Comparison of ENCODE assay signal across 12 mouse cellular contexts in genomic region chr8:72758310-72758709, GRCm38 (mm10). TPM values are rescaled to one million over a fixed set of nuclear protein-coding genes. Genes with fewer than 3 reads are reported as not detected.
A peak's percentile ranks its signal among the peaks of the same experiment; 100 is the strongest.
DNase-seq lines count a peak whose midpoint lies in the region; ATAC-seq lines count a peak whose summit lies in the region.
"Had no signal": no experiment of that assay in that cellular context is flagged by ENCODE, and none has a peak within 500 bp of the region (broad histone marks: within the 10 kb centered on the region; RNA-seq: fewer than 3 reads in every experiment).

No protein-coding gene starts in this region.

- peaks cover 65% of the 10 kb centered on the region for H3K36me3 ChIP-seq in limb, embryonic 10.5 days

- no peaks in the 10 kb centered on the region for H3K27me3 ChIP-seq in limb, embryonic 10.5 days (ENCODE audit: low read depth, poor library complexity, severe bottlenecking)
- H3K27me3 ChIP-seq: heart, embryonic 13.5 days; stomach, embryonic 15.5 days had no signal

- peaks cover 9% of the 10 kb centered on the region; the same call in 1 of the 2 replicates for H3K4me1 ChIP-seq in limb, embryonic 10.5 days
- H3K4me1 ChIP-seq: stomach, embryonic 15.5 days had no signal

- no peak overlapping the region for H3K27ac ChIP-seq in limb, embryonic 10.5 days
- H3K27ac ChIP-seq: heart, embryonic 13.5 days; stomach, embryonic 15.5 days had no signal

- peak; percentile 1 to 3 for DNase-seq in frontal cortex, postnatal 10 days (ENCODE audit: low spot score in 2 of 2)
- peak; percentile 1 for DNase-seq in layer of hippocampus, adult 11-12 months (ENCODE audit: low spot score)
- no peak for DNase-seq in layer of hippocampus, adult 9-10 months (ENCODE audit: low spot score)
- DNase-seq in right cerebral cortex, adult 2 months (ENCODE audit: low spot score in 2 of 2), result peak; percentile 1 to 2
- DNase-seq in right cerebral cortex, postnatal 36 days (ENCODE audit: low spot score in 2 of 2), result no peak
- peak; percentile 11 for DNase-seq in limb, embryonic 10.5 days (ENCODE audit: low spot score)
- no peak for DNase-seq in cerebellum, postnatal 10 days
- DNase-seq: layer of hippocampus, adult 9-11 months had no signal

- H3K4me3 ChIP-seq in limb, embryonic 10.5 days, result no peak overlapping the region
- H3K4me3 ChIP-seq: heart, embryonic 13.5 days; myocyte; stomach, embryonic 15.5 days had no signal

- ATAC-seq in frontal cortex, adult (ENCODE audit: low TSS enrichment), result no peak

- H3K9me3 ChIP-seq in limb, embryonic 10.5 days (replicated peaks), result no peaks in the 10 kb centered on the region
- H3K9me3 ChIP-seq: heart, embryonic 13.5 days; stomach, embryonic 15.5 days had no signal

RNA-seq across cellular contexts. Expression of gene F2rl3, which starts 3.4 kb away (rescaled TPM):
- polyA plus RNA-seq in limb, embryonic 10.5 days (2016; fragmentation: Nextera tagmentation; extraction: Ambion mirVana), result 2.2 and 2.5 TPM in 2 replicates

RNA-seq across cellular contexts. Expression of gene Sin3b, which starts 35.2 kb away (rescaled TPM):
- 145 and 153 TPM in 2 replicates for polyA plus RNA-seq in limb, embryonic 10.5 days (2016; fragmentation: Nextera tagmentation; extraction: Ambion mirVana)

Comparison
In these comparisons a context has a peak if more than half of its experiments do, and no peak if none do; other contexts are left out.
1. DNase-seq: peak in frontal cortex, postnatal 10 days (2 of 2), layer of hippocampus, adult 11-12 months (single experiment), right cerebral cortex, adult 2 months (2 of 2) and limb, embryonic 10.5 days (single experiment); none in layer of hippocampus, adult 9-10 months (single experiment), right cerebral cortex, postnatal 36 days (0 of 2) and cerebellum, postnatal 10 days (0 of 2).